Mouse (Mus musculus): ENCODE measurements around the gene Zc3h12c. TPM values are rescaled to one million over a fixed set of nuclear protein-coding genes. Genes with fewer than 3 reads are reported as not detected.

Gene Zc3h12c
- polyA plus RNA-seq, 1 experiment from 2014 or later, result 2.2 TPM

- ATAC-seq (ENCODE audit: insufficient read depth, low FRiP score), result no peak
- Histone ChIP-seq H3K27me3 (ENCODE audit: control insufficient read depth, insufficient read depth, low read length) (no peaks in the 10 kb centered on the region; the same call in 1 of the 2 replicates), H3K36me3 (ENCODE audit: control insufficient read depth, insufficient read depth, low read length) (no peaks in the 10 kb centered on the region), H3K4me1 (ENCODE audit: control insufficient read depth, insufficient read depth, low read length) (peaks cover 4% of the 10 kb centered on the region), H3K9ac (ENCODE audit: low read length) (no peak overlapping the region), H3K27ac (ENCODE audit: low read length) (no peak overlapping the region), H3K9me3 (replicated peaks; ENCODE audit: control insufficient read depth, low read length) (no peaks in the 10 kb centered on the region), H3K4me2 (ENCODE audit: low read depth, low read length) (no peak overlapping the region), H3K4me3 (replicated peaks; ENCODE audit: low read length) (no peak overlapping the region)
- WGBS, result 76% methylated on average over 6 of the region's 6 CpGs
Observed at GRCm38 (mm10) chr9:52170671-52171070, 2.3 kb upstream of the Zc3h12c start.

DNA sequence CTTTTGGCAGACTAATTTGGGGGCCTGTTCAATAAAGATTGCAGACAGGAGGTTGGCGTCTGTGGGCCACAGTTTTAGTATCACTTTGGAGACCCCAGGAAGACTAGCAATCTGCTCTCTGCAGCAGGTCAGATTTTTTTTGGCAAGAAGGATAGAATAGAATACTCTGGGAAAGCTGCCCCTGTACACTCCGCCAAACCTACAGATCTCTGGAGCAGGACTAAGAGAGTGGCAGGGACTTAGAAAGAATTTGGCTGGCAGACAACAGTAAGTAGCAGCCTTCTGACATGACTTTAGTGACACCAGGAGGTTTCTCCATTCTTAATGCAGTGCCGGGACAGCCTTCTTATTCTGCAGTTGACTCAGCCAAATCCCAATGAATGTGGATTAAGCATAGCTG is 1.8 kb upstream of the Zc3h12c start:
- Histone ChIP-seq H3K4me3 (replicated peaks; ENCODE audit: low read length) (no peak overlapping the region), H3K27me3 (ENCODE audit: control insufficient read depth, insufficient read depth, low read length) (no peaks in the 10 kb centered on the region; the same call in 1 of the 2 replicates), H3K4me2 (ENCODE audit: low read depth, low read length) (no peak overlapping the region), H3K9ac (ENCODE audit: low read length) (no peak overlapping the region), H3K4me1 (ENCODE audit: control insufficient read depth, insufficient read depth, low read length) (peaks cover 4% of the 10 kb centered on the region), H3K36me3 (ENCODE audit: control insufficient read depth, insufficient read depth, low read length) (no peaks in the 10 kb centered on the region), H3K27ac (ENCODE audit: low read length) (no peak overlapping the region), H3K9me3 (replicated peaks; ENCODE audit: control insufficient read depth, low read length) (no peaks in the 10 kb centered on the region)
- no peak for ATAC-seq (ENCODE audit: insufficient read depth, low FRiP score)
- 81% methylated on average over 3 of the region's 3 CpGs for WGBS

GRCm38 (mm10) chr9:52168686-52169270 is 406 bp upstream of the Zc3h12c start:
- Histone ChIP-seq H3K4me2 (ENCODE audit: low read depth, low read length) (peak overlapping the region; percentile 65), H3K36me3 (ENCODE audit: control insufficient read depth, insufficient read depth, low read length) (no peaks in the 10 kb centered on the region), H3K4me1 (ENCODE audit: control insufficient read depth, insufficient read depth, low read length) (peaks cover 4% of the 10 kb centered on the region), H3K27ac (ENCODE audit: low read length) (peak overlapping the region; percentile 90), H3K9me3 (replicated peaks; ENCODE audit: control insufficient read depth, low read length) (no peaks in the 10 kb centered on the region), H3K9ac (ENCODE audit: low read length) (peak overlapping the region; percentile 95), H3K4me3 (replicated peaks; ENCODE audit: low read length) (peak overlapping the region; percentile 78), H3K27me3 (ENCODE audit: control insufficient read depth, insufficient read depth, low read length) (no peaks in the 10 kb centered on the region; the same call in 1 of the 2 replicates)
- WGBS, result 2% methylated on average over 19 of the region's 34 CpGs
- peak; percentile 81; the same call in 1 of the 2 replicates for ATAC-seq (ENCODE audit: insufficient read depth, low FRiP score)

DNA sequence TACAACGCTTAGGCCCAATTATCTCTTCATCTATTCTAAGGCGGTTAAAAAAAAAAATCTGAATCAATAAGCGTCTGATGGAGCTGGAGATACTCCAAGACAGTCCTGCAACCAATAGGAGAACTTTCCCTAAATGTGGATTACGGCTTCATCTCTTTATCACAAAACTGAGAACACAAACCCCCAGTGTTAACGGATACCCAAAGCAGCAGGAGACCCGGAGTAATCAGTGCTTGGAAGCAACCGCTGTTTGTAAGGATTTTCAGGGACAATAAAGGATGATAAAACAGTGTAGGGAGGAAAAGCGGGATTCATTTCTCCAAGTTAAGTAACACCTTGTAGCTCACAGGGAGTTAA is 888 bp downstream of the Zc3h12c start:
- H3K27me3 ChIP-seq (ENCODE audit: control insufficient read depth, insufficient read depth, low read length), result no peaks in the 10 kb centered on the region; the same call in 1 of the 2 replicates
- peak overlapping the region; percentile 90 for H3K27ac ChIP-seq (ENCODE audit: low read length)
- no peak for ATAC-seq (ENCODE audit: insufficient read depth, low FRiP score)
- peak overlapping the region; percentile 65 for H3K4me2 ChIP-seq (ENCODE audit: low read depth, low read length)
- peak overlapping the region; percentile 95 for H3K9ac ChIP-seq (ENCODE audit: low read length)
- no peaks in the 10 kb centered on the region for H3K36me3 ChIP-seq (ENCODE audit: control insufficient read depth, insufficient read depth, low read length)
- no peaks in the 10 kb centered on the region for H3K9me3 ChIP-seq (replicated peaks; ENCODE audit: control insufficient read depth, low read length)
- H3K4me3 ChIP-seq (replicated peaks; ENCODE audit: low read length), result peak overlapping the region; percentile 78
- H3K4me1 ChIP-seq (ENCODE audit: control insufficient read depth, insufficient read depth, low read length), result peaks cover 4% of the 10 kb centered on the region
- 4% methylated on average over 8 of the region's 8 CpGs for WGBS

DNA sequence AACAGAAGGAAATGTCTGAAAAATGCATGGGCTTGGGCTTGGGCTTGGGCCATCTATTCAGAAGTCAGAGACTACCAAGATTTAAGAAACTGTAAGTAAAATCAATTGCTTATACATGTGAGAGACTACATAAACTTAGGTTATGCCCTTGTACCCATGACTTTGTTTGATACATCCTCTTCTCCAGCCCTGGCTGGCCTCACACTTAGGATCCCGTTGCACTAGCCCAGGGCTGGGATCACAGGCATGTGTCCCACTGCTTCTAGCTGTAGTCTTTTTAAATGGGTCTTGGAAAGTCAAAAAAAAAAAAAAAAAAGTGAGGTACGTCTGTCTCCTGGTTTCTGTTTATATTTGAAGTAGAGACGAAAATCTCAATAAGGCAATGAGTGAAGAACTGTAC is 1.3 kb downstream of the Zc3h12c start:
- no peaks in the 10 kb centered on the region for H3K9me3 ChIP-seq (replicated peaks; ENCODE audit: control insufficient read depth, low read length)
- H3K27me3 ChIP-seq (ENCODE audit: control insufficient read depth, insufficient read depth, low read length), result no peaks in the 10 kb centered on the region; the same call in 1 of the 2 replicates
- H3K4me2 ChIP-seq (ENCODE audit: low read depth, low read length), result peak overlapping the region; percentile 65
- WGBS, result 23% methylated on average over 3 of the region's 3 CpGs
- no peaks in the 10 kb centered on the region for H3K36me3 ChIP-seq (ENCODE audit: control insufficient read depth, insufficient read depth, low read length)
- peak overlapping the region; percentile 78 for H3K4me3 ChIP-seq (replicated peaks; ENCODE audit: low read length)
- no peak for ATAC-seq (ENCODE audit: insufficient read depth, low FRiP score)
- no peak overlapping the region for H3K9ac ChIP-seq (ENCODE audit: low read length)
- H3K27ac ChIP-seq (ENCODE audit: low read length), result no peak overlapping the region
- peaks cover 4% of the 10 kb centered on the region for H3K4me1 ChIP-seq (ENCODE audit: control insufficient read depth, insufficient read depth, low read length)

DNA sequence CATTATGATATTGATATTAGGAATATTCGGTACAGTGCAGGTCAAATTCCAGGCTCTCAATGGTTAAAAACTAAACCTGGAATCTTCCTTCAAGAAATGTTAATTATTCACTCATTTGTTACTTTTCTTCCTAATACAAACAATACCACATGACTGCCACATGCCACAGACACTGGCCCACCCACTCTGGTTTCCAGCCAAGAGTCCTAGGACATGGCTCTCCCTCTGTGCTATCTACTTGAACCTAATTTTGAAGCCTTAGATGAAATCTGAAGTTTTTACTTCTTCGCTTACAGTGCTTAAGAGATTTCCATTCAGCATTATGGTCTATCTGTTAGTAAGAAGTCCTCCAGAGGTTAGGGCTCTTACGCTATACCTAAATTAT is 2.7 kb downstream of the Zc3h12c start:
- Histone ChIP-seq H3K4me1 (ENCODE audit: control insufficient read depth, insufficient read depth, low read length) (peaks cover 4% of the 10 kb centered on the region), H3K4me3 (replicated peaks; ENCODE audit: low read length) (no peak overlapping the region), H3K36me3 (ENCODE audit: control insufficient read depth, insufficient read depth, low read length) (no peaks in the 10 kb centered on the region), H3K9ac (ENCODE audit: low read length) (no peak overlapping the region), H3K4me2 (ENCODE audit: low read depth, low read length) (no peak overlapping the region), H3K9me3 (replicated peaks; ENCODE audit: control insufficient read depth, low read length) (no peaks in the 10 kb centered on the region), H3K27me3 (ENCODE audit: control insufficient read depth, insufficient read depth, low read length) (no peaks in the 10 kb centered on the region; the same call in 1 of the 2 replicates), H3K27ac (ENCODE audit: low read length) (no peak overlapping the region)
- ATAC-seq (ENCODE audit: insufficient read depth, low FRiP score), result no peak
- 88% methylated on average over 3 of the region's 3 CpGs for WGBS

DNA sequence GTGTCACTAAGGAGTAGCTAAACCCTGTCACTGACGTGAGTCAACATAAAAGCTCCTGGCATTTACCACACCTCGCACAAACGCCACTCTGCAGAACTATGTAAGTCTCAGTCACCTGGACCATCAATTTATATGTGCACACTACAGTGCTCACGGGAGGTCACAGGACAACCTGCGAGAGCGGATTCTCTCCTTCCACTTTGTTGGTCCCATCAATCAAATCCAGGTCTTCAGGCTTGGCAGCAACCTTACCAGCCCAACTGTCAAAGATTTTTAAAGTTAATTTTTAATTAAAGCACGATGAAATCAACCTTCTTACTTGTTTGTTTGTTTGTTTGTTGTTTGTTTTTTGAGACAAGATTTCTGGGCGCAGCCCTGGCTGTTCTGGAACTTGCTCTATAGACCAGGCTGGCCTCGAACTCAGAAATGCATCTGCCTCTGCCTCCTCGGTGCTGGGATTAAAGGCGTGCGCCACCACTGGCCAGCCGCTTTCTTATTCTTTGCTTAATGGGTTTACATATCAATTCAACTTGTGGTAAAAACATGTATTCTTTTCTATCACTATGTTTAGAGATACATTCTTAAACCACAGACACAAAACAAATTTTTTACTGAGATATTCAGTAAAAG is 3.2 kb downstream of the Zc3h12c start:
- no peak overlapping the region for H3K4me2 ChIP-seq (ENCODE audit: low read depth, low read length)
- H3K4me1 ChIP-seq (ENCODE audit: control insufficient read depth, insufficient read depth, low read length), result peaks cover 4% of the 10 kb centered on the region
- H3K4me3 ChIP-seq (replicated peaks; ENCODE audit: low read length), result no peak overlapping the region
- no peaks in the 10 kb centered on the region for H3K9me3 ChIP-seq (replicated peaks; ENCODE audit: control insufficient read depth, low read length)
- no peak overlapping the region for H3K9ac ChIP-seq (ENCODE audit: low read length)
- WGBS, result 78% methylated on average over 13 of the region's 13 CpGs
- no peak for ATAC-seq (ENCODE audit: insufficient read depth, low FRiP score)
- no peaks in the 10 kb centered on the region for H3K36me3 ChIP-seq (ENCODE audit: control insufficient read depth, insufficient read depth, low read length)
- no peaks in the 10 kb centered on the region; the same call in 1 of the 2 replicates for H3K27me3 ChIP-seq (ENCODE audit: control insufficient read depth, insufficient read depth, low read length)
- H3K27ac ChIP-seq (ENCODE audit: low read length), result no peak overlapping the region

DNA sequence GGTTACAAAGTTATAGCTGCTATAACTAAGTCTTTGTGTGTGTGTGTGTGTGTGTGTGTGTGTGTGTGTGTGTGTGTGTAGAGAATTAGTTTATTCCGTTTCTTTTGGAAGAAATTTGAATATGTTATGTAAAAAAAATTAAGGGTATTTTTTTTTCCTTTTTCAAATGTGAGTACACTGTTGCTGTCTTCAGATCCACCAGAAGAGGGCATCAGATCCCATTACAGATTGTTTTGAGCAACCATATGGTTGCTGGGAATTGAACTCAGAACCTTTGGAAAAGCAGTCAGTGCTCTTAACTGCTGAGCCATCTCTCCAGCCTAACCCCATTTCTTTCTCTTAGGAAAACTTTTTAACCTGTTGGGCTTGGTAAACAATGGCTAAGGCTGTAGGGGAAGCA is 7.9 kb downstream of the Zc3h12c start:
- Histone ChIP-seq H3K4me3 (replicated peaks; ENCODE audit: low read length) (no peak overlapping the region), H3K27me3 (ENCODE audit: control insufficient read depth, insufficient read depth, low read length) (no peaks in the 10 kb centered on the region), H3K36me3 (ENCODE audit: control insufficient read depth, insufficient read depth, low read length) (no peaks in the 10 kb centered on the region), H3K4me1 (ENCODE audit: control insufficient read depth, insufficient read depth, low read length) (no peaks in the 10 kb centered on the region; the same call in 1 of the 2 replicates), H3K4me2 (ENCODE audit: low read depth, low read length) (no peak overlapping the region), H3K9ac (ENCODE audit: low read length) (no peak overlapping the region), H3K27ac (ENCODE audit: low read length) (no peak overlapping the region), H3K9me3 (replicated peaks; ENCODE audit: control insufficient read depth, low read length) (no peaks in the 10 kb centered on the region)
- ATAC-seq (ENCODE audit: insufficient read depth, low FRiP score), result no peak
- 90% methylated on average over 1 of the region's 1 CpGs for WGBS

DNA sequence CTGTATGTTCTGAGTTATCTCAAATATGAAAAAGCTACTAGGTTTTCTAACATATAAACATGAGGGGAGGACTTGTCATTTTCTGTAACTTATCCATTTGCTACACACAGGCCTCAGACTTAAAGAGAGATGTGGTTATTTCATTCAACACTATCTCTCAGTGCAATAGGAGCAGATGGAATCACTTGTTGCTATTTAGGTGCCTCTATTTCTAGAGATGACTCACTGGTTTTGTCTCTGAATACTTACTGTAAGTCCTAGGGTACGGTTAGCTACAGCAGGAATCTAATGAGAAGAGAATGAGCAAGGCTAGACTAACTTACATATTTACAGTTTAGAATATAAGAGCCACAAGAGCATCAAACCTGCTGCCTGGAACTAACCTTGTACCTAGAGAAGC is 9.8 kb downstream of the Zc3h12c start:
- H3K4me3 ChIP-seq (replicated peaks; ENCODE audit: low read length), result no peak overlapping the region
- H3K4me2 ChIP-seq (ENCODE audit: low read depth, low read length), result no peak overlapping the region
- ATAC-seq (ENCODE audit: insufficient read depth, low FRiP score), result no peak
- no peaks in the 10 kb centered on the region for H3K27me3 ChIP-seq (ENCODE audit: control insufficient read depth, insufficient read depth, low read length)
- no peaks in the 10 kb centered on the region for H3K36me3 ChIP-seq (ENCODE audit: control insufficient read depth, insufficient read depth, low read length)
- H3K27ac ChIP-seq (ENCODE audit: low read length), result no peak overlapping the region
- no peak overlapping the region for H3K9ac ChIP-seq (ENCODE audit: low read length)
- peaks cover 2% of the 10 kb centered on the region for H3K4me1 ChIP-seq (ENCODE audit: control insufficient read depth, insufficient read depth, low read length)
- 71% methylated on average over 1 of the region's 1 CpGs for WGBS
- H3K9me3 ChIP-seq (replicated peaks; ENCODE audit: control insufficient read depth, low read length), result no peaks in the 10 kb centered on the region

Data from stomach, embryonic 16.5 days (tissue).